Mouse (Mus musculus): ENCODE measurements around the gene Mcrip2.

Gene Mcrip2

GRCm38 (mm10) chr17:25867509-25867835, 1.1 kb downstream of the Mcrip2 start:
- intact Hi-C loops (cut with DNase I) = loop anchor here (2.0 kb wide), 1 partner anchor 31 kb away; the partner anchor contains the start of gene Rhbdl1

- intact Hi-C loops (cut with DNase I) = loop anchor here (2.0 kb wide), 1 partner anchor 29 kb away; the partner anchor contains the start of gene Rhbdl1
Observed at GRCm38 (mm10) chr17:25866172-25866571, 2.4 kb downstream of the Mcrip2 start.

- intact Hi-C loops (cut with DNase I) = no loop called here
Observed at GRCm38 (mm10) chr17:25865288-25865687, 3.3 kb downstream of the Mcrip2 start.

- intact Hi-C loops (cut with DNase I) = no loop called here
Observed at GRCm38 (mm10) chr17:25864311-25864710, 4.3 kb downstream of the Mcrip2 start.

- intact Hi-C loops (cut with DNase I) = no loop called here
Observed at GRCm38 (mm10) chr17:25863681-25864080, 4.9 kb downstream of the Mcrip2 start.

GRCm38 (mm10) chr17:25861704-25862612, 6.6 kb downstream of the Mcrip2 start:
- intact Hi-C loops (cut with DNase I) = no loop called here

GRCm38 (mm10) chr17:25860832-25861703, 7.5 kb downstream of the Mcrip2 start, which contains the start of gene Wdr90:
Gene Wdr90 (minus strand): TSS chr17:25861501.
- intact Hi-C loops (cut with DNase I) = no loop called here

- intact Hi-C loops (cut with DNase I) = no loop called here
Observed at GRCm38 (mm10) chr17:25860229-25860628, 8.3 kb downstream of the Mcrip2 start.

GRCm38 (mm10) chr17:25844396-25844901, 24.1 kb downstream of the Mcrip2 start, which contains the start of gene Rhot2:
Gene Rhot2 (minus strand): TSS chr17:25844851.
- intact Hi-C loops (cut with DNase I) = no loop called here

GRCm38 (mm10) chr17:25843636-25844395, 24.7 kb downstream of the Mcrip2 start:
- intact Hi-C loops (cut with DNase I) = no loop called here

GRCm38 (mm10) chr17:25843122-25843521, 25.4 kb downstream of the Mcrip2 start:
- intact Hi-C loops (cut with DNase I) = no loop called here

GRCm38 (mm10) chr17:25842509-25842908, 26.1 kb downstream of the Mcrip2 start:
- intact Hi-C loops (cut with DNase I) = no loop called here

- intact Hi-C loops (cut with DNase I) = no loop called here
Observed at GRCm38 (mm10) chr17:25841117-25841880, 27.3 kb downstream of the Mcrip2 start, which contains the start of gene Gm20683. Gene Gm20683 (minus strand): TSS chr17:25841763.

GRCm38 (mm10) chr17:25840519-25840918, 28.0 kb downstream of the Mcrip2 start:
- intact Hi-C loops (cut with DNase I) = no loop called here

GRCm38 (mm10) chr17:25839455-25840235, 28.9 kb downstream of the Mcrip2 start:
- intact Hi-C loops (cut with DNase I) = no loop called here

- intact Hi-C loops (cut with DNase I) = no loop called here
Observed at GRCm38 (mm10) chr17:25838904-25839303, 29.7 kb downstream of the Mcrip2 start.

- intact Hi-C loops (cut with DNase I) = loop anchor here (2.0 kb wide), 1 partner anchor 29 kb away; no protein-coding TSS in a partner anchor
Observed at GRCm38 (mm10) chr17:25837533-25837932, 31.0 kb downstream of the Mcrip2 start.

GRCm38 (mm10) chr17:25837076-25837410, 31.5 kb downstream of the Mcrip2 start, which contains the start of gene Rhbdl1:
Gene Rhbdl1 (minus strand): TSS chr17:25837295.
- intact Hi-C loops (cut with DNase I) = loop anchor here (2.0 kb wide), 1 partner anchor 30 kb away; no protein-coding TSS in a partner anchor
